Mouse (Mus musculus) E14TG2a.4 (cell line): ENCODE results near the gene Izumo2.

Experiments used
- CTCF ChIP-seq: conservative IDR thresholded peaks from 2 replicates; pipeline ENCODE4 v1.5.1; 2014; ENCODE audit warnings: low read length
- NANOG ChIP-seq: IDR thresholded peaks from 2 replicates; pipeline ENCODE4 v1.6.1; 2014; ENCODE audit warnings: borderline replicate concordance, low read length, mixed read lengths
- POU5F1 ChIP-seq: IDR thresholded peaks from 2 replicates; pipeline ENCODE4 v1.6.1; 2014; ENCODE audit warnings: low read length, borderline replicate concordance

GRCm38 (mm10) chr7:44707169-44707675 is 1.3 kb upstream of the Izumo2 start:
- TF ChIP-seq CTCF (no peak), POU5F1 (no peak), NANOG (no peak)
